Mouse (Mus musculus): ENCODE measurements around the gene Gm28308.

DNA sequence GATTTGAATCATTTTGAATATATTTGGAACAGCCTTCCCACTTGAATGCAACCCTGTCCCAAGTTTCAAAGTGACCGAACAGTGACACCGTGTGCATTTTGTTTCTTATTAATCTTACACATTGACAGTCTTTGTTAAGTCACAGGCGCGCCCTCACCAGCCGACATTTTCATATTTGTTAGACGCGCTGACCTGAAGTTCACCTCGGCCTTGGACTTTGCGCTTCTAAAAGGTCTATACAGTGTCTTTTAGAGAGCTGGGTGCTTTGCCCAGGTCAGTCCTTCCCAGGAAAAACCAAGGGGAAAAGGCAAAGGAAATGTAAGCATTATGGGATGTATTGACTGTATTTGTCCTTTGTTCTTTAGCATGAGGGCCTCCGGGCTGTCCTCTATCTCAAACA lies 18.4 kb downstream of the Gm28308 start:
- no peak for TF ChIP-seq CTCF (IDR thresholded peaks at IDR 0.05; ENCODE audit: extremely low read depth, insufficient read depth, low read length)
- no peak for TF ChIP-seq POLR2A (IDR thresholded peaks at IDR 0.05; ENCODE audit: extremely low read depth, insufficient read depth, low read length)
